Mouse (Mus musculus): Measurements from ENCODE around the gene Fancd2. TPM values are rescaled to one million over a fixed set of nuclear protein-coding genes. Genes with fewer than 3 reads are reported as not detected.
A peak's percentile ranks its signal among the peaks of the same experiment; 100 is the strongest.

Gene Fancd2
- polyA plus RNA-seq, 1 experiment from 2014 or later = 8.4 TPM

GRCm38 (mm10) chr6:113612258-113612969 is 80.9 kb downstream of the Fancd2 start:
- H3K9me3 ChIP-seq (replicated peaks) = no peaks in the 10 kb centered on the region
- no peak for ATAC-seq (ENCODE audit: insufficient read depth)
- no peak overlapping the region for H3K4me2 ChIP-seq
- H3K9ac ChIP-seq = no peak overlapping the region
- WGBS (ENCODE audit: insufficient replicate concordance) = 77% methylated on average over 8 of the region's 8 CpGs
- H3K27ac ChIP-seq (replicated peaks) = no peak overlapping the region
- H3K27me3 ChIP-seq = no peaks in the 10 kb centered on the region
- H3K36me3 ChIP-seq (replicated peaks) = peaks cover 58% of the 10 kb centered on the region
- H3K4me1 ChIP-seq (replicated peaks) = 0 out of 2 replicates have a peak, but pooled peaks cover 4% of the 10 kb centered on the region
- H3K4me3 ChIP-seq (replicated peaks) = no peak overlapping the region

GRCm38 (mm10) chr6:113614152-113614551 is 82.7 kb downstream of the Fancd2 start:
- Histone ChIP-seq H3K4me2 (no peak overlapping the region), H3K9ac (no peak overlapping the region), H3K4me1 (replicated peaks) (0 out of 2 replicates have a peak, but pooled peaks cover 4% of the 10 kb centered on the region), H3K4me3 (replicated peaks) (no peak overlapping the region), H3K27ac (replicated peaks) (no peak overlapping the region), H3K27me3 (no peaks in the 10 kb centered on the region), H3K36me3 (replicated peaks) (peaks cover 67% of the 10 kb centered on the region), H3K9me3 (replicated peaks) (no peaks in the 10 kb centered on the region)
- 87% methylated on average over 7 of the region's 7 CpGs for WGBS (ENCODE audit: insufficient replicate concordance)
- no peak for ATAC-seq (ENCODE audit: insufficient read depth)

GRCm38 (mm10) chr6:113614997-113615396 is 83.5 kb downstream of the Fancd2 start:
- no peak overlapping the region for H3K9ac ChIP-seq
- no peak overlapping the region for H3K4me2 ChIP-seq
- H3K4me3 ChIP-seq (replicated peaks) = no peak overlapping the region
- no peaks in the 10 kb centered on the region for H3K9me3 ChIP-seq (replicated peaks)
- H3K27me3 ChIP-seq = no peaks in the 10 kb centered on the region
- 80% methylated on average over 8 of the region's 8 CpGs for WGBS (ENCODE audit: insufficient replicate concordance)
- no peak for ATAC-seq (ENCODE audit: insufficient read depth)
- H3K4me1 ChIP-seq (replicated peaks) = 0 out of 2 replicates have a peak, but pooled peaks cover 4% of the 10 kb centered on the region
- peaks cover 67% of the 10 kb centered on the region for H3K36me3 ChIP-seq (replicated peaks)
- H3K27ac ChIP-seq (replicated peaks) = no peak overlapping the region

GRCm38 (mm10) chr6:113615489-113615888 is 84.0 kb downstream of the Fancd2 start:
- no peak for ATAC-seq (ENCODE audit: insufficient read depth)
- 87% methylated on average over 4 of the region's 4 CpGs for WGBS (ENCODE audit: insufficient replicate concordance)
- Histone ChIP-seq H3K9me3 (replicated peaks) (no peaks in the 10 kb centered on the region), H3K27ac (replicated peaks) (no peak overlapping the region), H3K36me3 (replicated peaks) (peaks cover 63% of the 10 kb centered on the region), H3K4me2 (no peak overlapping the region), H3K9ac (no peak overlapping the region), H3K4me1 (replicated peaks) (0 out of 2 replicates have a peak, but pooled peaks cover 4% of the 10 kb centered on the region), H3K27me3 (no peaks in the 10 kb centered on the region), H3K4me3 (replicated peaks) (no peak overlapping the region)

GRCm38 (mm10) chr6:113623386-113623785 is 91.9 kb downstream of the Fancd2 start:
- no peaks in the 10 kb centered on the region for H3K9me3 ChIP-seq (replicated peaks)
- no peak for ATAC-seq (ENCODE audit: insufficient read depth)
- H3K4me2 ChIP-seq = peak overlapping the region; percentile 94
- peak overlapping the region; percentile 83 for H3K4me3 ChIP-seq (replicated peaks)
- H3K4me1 ChIP-seq (replicated peaks) = peaks cover 29% of the 10 kb centered on the region
- 41% methylated on average over 5 of the region's 5 CpGs for WGBS (ENCODE audit: insufficient replicate concordance)
- H3K27ac ChIP-seq (replicated peaks) = no peak overlapping the region
- peaks cover 9% of the 10 kb centered on the region; the same call in 1 of the 2 replicates for H3K36me3 ChIP-seq (replicated peaks)
- no peaks in the 10 kb centered on the region for H3K27me3 ChIP-seq
- 0 out of 2 replicates have a peak overlapping the region, but pooled peaks have one; percentile 36 for H3K9ac ChIP-seq

GRCm38 (mm10) chr6:113623941-113624751 is 92.7 kb downstream of the Fancd2 start, which contains the start of gene Vhl:
Gene Vhl (plus strand): TSS chr6:113623959.
- Histone ChIP-seq H3K27ac (replicated peaks) (peak within 1 kb of the TSS; percentile 85), H3K9me3 (replicated peaks) (no peaks in the 10 kb centered on the region), H3K4me2 (peak within 1 kb of the TSS; percentile 94), H3K4me1 (replicated peaks) (peaks cover 29% of the 10 kb centered on the region), H3K9ac (peak within 1 kb of the TSS; percentile 84), H3K27me3 (no peaks in the 10 kb centered on the region), H3K4me3 (replicated peaks) (peak within 1 kb of the TSS; percentile 83), H3K36me3 (replicated peaks) (peaks cover 13% of the 10 kb centered on the region)
- ATAC-seq (ENCODE audit: insufficient read depth) = peak; percentile 89
- under 1% methylated on average over 76 of the region's 76 CpGs for WGBS (ENCODE audit: insufficient replicate concordance)

GRCm38 (mm10) chr6:113624989-113625770 is 93.7 kb downstream of the Fancd2 start:
- Histone ChIP-seq H3K27ac (replicated peaks) (no peak overlapping the region), H3K36me3 (replicated peaks) (peaks cover 24% of the 10 kb centered on the region), H3K4me2 (peak overlapping the region; percentile 94), H3K4me3 (replicated peaks) (peak overlapping the region; percentile 83), H3K9me3 (replicated peaks) (no peaks in the 10 kb centered on the region), H3K27me3 (no peaks in the 10 kb centered on the region), H3K4me1 (replicated peaks) (peaks cover 29% of the 10 kb centered on the region), H3K9ac (peak overlapping the region; percentile 84; the same call in 1 of the 2 replicates)
- ATAC-seq (ENCODE audit: insufficient read depth) = no peak
- 52% methylated on average over 5 of the region's 5 CpGs for WGBS (ENCODE audit: insufficient replicate concordance)

- no peak overlapping the region for H3K27ac ChIP-seq (replicated peaks)
- H3K27me3 ChIP-seq = no peaks in the 10 kb centered on the region
- no peaks in the 10 kb centered on the region for H3K9me3 ChIP-seq (replicated peaks)
- no peak overlapping the region for H3K9ac ChIP-seq
- peaks cover 9% of the 10 kb centered on the region for H3K4me1 ChIP-seq (replicated peaks)
- no peak overlapping the region for H3K4me2 ChIP-seq
- no peak overlapping the region for H3K4me3 ChIP-seq (replicated peaks)
- WGBS (ENCODE audit: insufficient replicate concordance) = 72% methylated on average over 5 of the region's 5 CpGs
- ATAC-seq (ENCODE audit: insufficient read depth) = no peak
- peaks cover 34% of the 10 kb centered on the region for H3K36me3 ChIP-seq (replicated peaks)
Observed at GRCm38 (mm10) chr6:113630322-113630721, 98.8 kb downstream of the Fancd2 start.

- 0 out of 2 replicates have a peak, but pooled peaks have one; percentile 15 for ATAC-seq (ENCODE audit: insufficient read depth)
- Histone ChIP-seq H3K4me1 (replicated peaks) (no peaks in the 10 kb centered on the region), H3K9me3 (replicated peaks) (no peaks in the 10 kb centered on the region), H3K27ac (replicated peaks) (no peak overlapping the region), H3K9ac (no peak overlapping the region), H3K36me3 (replicated peaks) (peaks cover 31% of the 10 kb centered on the region), H3K4me2 (no peak overlapping the region), H3K27me3 (no peaks in the 10 kb centered on the region), H3K4me3 (replicated peaks) (no peak overlapping the region)
- WGBS (ENCODE audit: insufficient replicate concordance) = 74% methylated on average over 4 of the region's 4 CpGs
Observed at GRCm38 (mm10) chr6:113632863-113633262, 101.4 kb downstream of the Fancd2 start.

GRCm38 (mm10) chr6:113638302-113639040 is 107.0 kb downstream of the Fancd2 start, which contains the start of gene Irak2:
Gene Irak2 (plus strand): TSS chr6:113638467.
- peak within 1 kb of the TSS; percentile 78 for H3K27ac ChIP-seq (replicated peaks)
- H3K4me2 ChIP-seq = peak within 1 kb of the TSS; percentile 86
- H3K9me3 ChIP-seq (replicated peaks) = no peaks in the 10 kb centered on the region
- H3K4me3 ChIP-seq (replicated peaks) = peak within 1 kb of the TSS; percentile 67
- H3K36me3 ChIP-seq (replicated peaks) = no peaks in the 10 kb centered on the region
- no peaks in the 10 kb centered on the region for H3K27me3 ChIP-seq
- WGBS (ENCODE audit: insufficient replicate concordance) = 3% methylated on average over 37 of the region's 37 CpGs
- H3K4me1 ChIP-seq (replicated peaks) = peaks cover 41% of the 10 kb centered on the region
- ATAC-seq (ENCODE audit: insufficient read depth) = peak; percentile 93
- H3K9ac ChIP-seq = peak within 1 kb of the TSS; percentile 66
